Mouse (Mus musculus) limb, embryonic 11.5 days (tissue): ENCODE measurements around the gene Map2k6. TPM values are rescaled to one million over a fixed set of nuclear protein-coding genes. Genes with fewer than 3 reads are reported as not detected.

ENCODE experiments used
- ATAC-seq: fragments of 200-750 bp; cut with Nextera tagmentation; 2 replicates; pipeline ENCODE4 v1.8.0; 2017; ENCODE audit warnings: low read depth; ENCODE audit not compliant: insufficient number of reproducible peaks, low FRiP score, low TSS enrichment
- DNase-seq: peaks from one replicate; pipeline ENCODE4 v3.0.0-alpha.2; 2015; ENCODE audit warnings: low spot score
- H3K27ac ChIP-seq: fragments of 300-500 bp; sonication (generic); replicated peaks from 2 replicates; pipeline ENCODE4 v1.5.1; 2014; ENCODE audit warnings: low read depth, mild to moderate bottlenecking, low read length
- H3K27me3 ChIP-seq: fragments of 300-500 bp; sonication (generic); 2 replicates; pipeline ENCODE4 v1.6.1; 2014; ENCODE audit warnings: mild to moderate bottlenecking, low read length, mixed read lengths; ENCODE audit not compliant: control insufficient read depth, insufficient read depth
- H3K36me3 ChIP-seq: fragments of 300-500 bp; sonication (generic); 2 replicates; pipeline ENCODE4 v1.6.1; 2014; ENCODE audit warnings: mild to moderate bottlenecking, low read length, moderate library complexity, mixed read lengths; ENCODE audit not compliant: control insufficient read depth, insufficient read depth
- H3K4me1 ChIP-seq: fragments of 300-500 bp; sonication (generic); 2 replicates; pipeline ENCODE4 v1.6.1; 2014; ENCODE audit warnings: low read length, mixed read lengths; ENCODE audit not compliant: control insufficient read depth, insufficient read depth
- H3K4me2 ChIP-seq: fragments of 300-500 bp; sonication (generic); 2 replicates; pipeline ENCODE4 v1.6.1; 2014; ENCODE audit warnings: low read depth, mild to moderate bottlenecking, moderate library complexity; ENCODE audit not compliant: severe bottlenecking
- H3K4me3 ChIP-seq: fragments of 300-500 bp; sonication (generic); 2 replicates; pipeline ENCODE4 v1.5.1; 2014; ENCODE audit warnings: low read depth, low read length
- H3K9ac ChIP-seq: fragments of 300-500 bp; sonication (generic); 2 replicates; pipeline ENCODE4 v1.6.1; 2014; ENCODE audit warnings: mild to moderate bottlenecking, low read length
- H3K9me3 ChIP-seq: fragments of 300-500 bp; sonication (generic); 2 replicates; pipeline ENCODE4 v1.6.1; 2016; ENCODE audit warnings: low read length; ENCODE audit not compliant: control insufficient read depth
- WGBS: fragments of 180-500 bp; shearing (Covaris S2); extraction: QIAGEN DNeasy Blood & Tissue Kit; methylation state at CpG from one replicate; pipeline ENCODE4 v1.1.7; 2014; 5-methylcytosine and 5-hydroxymethylcytosine counted together
- polyA plus RNA-seq: library from polyadenylated mRNA; unstranded; fragments of >200 nt; fragmentation: Nextera tagmentation; extraction: Ambion mirVana; gene quantifications from 2 replicates; pipeline ENCODE4 v1.2.1, GENCODE M21; 2014

The Map2k6 gene
- polyA plus RNA-seq, 1 experiment from 2014 or later, result 58.7 TPM

DNA sequence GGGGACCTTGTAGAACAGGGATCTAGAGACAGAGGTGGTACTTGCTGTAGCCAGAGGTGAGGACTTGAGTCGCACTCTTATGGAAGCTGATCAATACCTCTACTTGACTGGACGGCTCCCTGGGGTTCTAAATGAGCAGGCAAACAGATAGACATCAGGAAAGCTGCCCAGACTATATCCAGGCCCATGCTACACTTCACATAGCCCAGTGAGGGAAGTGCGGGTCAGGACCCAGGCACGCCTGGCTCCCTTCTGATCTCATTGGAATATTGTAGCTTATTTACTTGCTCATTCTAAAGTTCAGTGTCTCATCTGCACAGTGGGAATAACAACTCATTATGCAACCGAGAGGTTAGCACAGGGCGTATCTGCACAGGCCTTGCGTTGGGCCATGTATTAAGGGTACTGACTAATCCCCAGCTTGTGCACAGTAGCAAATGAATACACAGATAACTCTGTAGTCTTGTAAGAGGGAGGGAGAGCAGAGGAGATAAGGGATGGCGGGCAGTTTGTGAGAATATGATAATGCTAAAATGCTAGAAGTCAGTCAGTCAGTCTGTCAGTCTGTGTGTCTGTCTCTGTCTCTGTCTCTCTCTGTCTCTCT is 64.2 kb downstream of the Map2k6 start:
- DNase-seq (no peak), ATAC-seq (no peak)
- Histone ChIP-seq H3K4me3 (no peak overlapping the region), H3K36me3 (no peaks in the 10 kb centered on the region), H3K4me1 (no peaks in the 10 kb centered on the region), H3K4me2 (no peak overlapping the region), H3K27me3 (no peaks in the 10 kb centered on the region), H3K9me3 (no peaks in the 10 kb centered on the region), H3K9ac (no peak overlapping the region), H3K27ac (no peak overlapping the region)
- WGBS, result 90% methylated on average over 8 of the region's 8 CpGs

DNA sequence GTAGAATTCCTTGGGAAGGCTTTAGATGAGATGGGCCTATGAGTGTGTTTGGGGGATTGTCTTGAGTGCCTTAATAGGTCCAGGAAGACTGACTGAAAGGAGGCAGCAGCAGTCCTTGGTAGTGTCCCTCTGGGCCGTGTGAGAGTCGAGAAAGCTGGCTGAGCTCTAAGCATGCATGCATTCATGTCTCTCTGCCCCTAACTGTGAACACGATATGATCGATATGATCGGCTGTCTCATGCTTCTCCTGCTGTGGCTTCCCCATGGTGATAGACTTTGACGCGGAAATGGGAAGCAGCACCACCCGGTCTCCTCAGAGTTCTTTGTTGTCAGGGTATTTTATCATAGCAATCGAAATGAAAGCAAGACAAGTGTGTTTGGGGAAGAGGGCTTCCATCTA is 64.9 kb downstream of the Map2k6 start:
- no peaks in the 10 kb centered on the region for H3K4me1 ChIP-seq
- H3K36me3 ChIP-seq, result no peaks in the 10 kb centered on the region
- WGBS, result 87% methylated on average over 9 of the region's 9 CpGs
- no peak overlapping the region for H3K4me3 ChIP-seq
- no peaks in the 10 kb centered on the region for H3K27me3 ChIP-seq
- H3K9ac ChIP-seq, result no peak overlapping the region
- no peak overlapping the region for H3K4me2 ChIP-seq
- DNase-seq (no peak), ATAC-seq (no peak)
- H3K27ac ChIP-seq, result no peak overlapping the region
- H3K9me3 ChIP-seq, result no peaks in the 10 kb centered on the region

DNA sequence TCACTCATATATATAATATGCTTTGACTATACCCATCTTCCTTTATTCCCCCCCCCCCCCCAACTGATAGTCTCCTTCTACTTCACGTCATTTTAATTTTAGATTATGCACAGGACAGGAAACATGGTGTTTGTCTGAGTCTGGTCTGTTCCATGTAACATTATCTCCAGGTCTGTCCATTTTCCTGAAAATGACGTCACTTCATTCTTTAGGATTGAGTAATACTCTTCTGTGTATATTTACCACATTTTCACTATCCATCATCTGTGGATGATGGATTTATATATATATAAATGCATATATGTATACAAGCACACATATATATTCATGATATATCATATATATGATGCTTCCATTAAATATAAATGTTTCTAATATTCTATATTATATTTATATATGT is 70.1 kb downstream of the Map2k6 start:
- no peak overlapping the region for H3K4me2 ChIP-seq
- no peaks in the 10 kb centered on the region for H3K36me3 ChIP-seq
- no peaks in the 10 kb centered on the region for H3K9me3 ChIP-seq
- WGBS, result 89% methylated on average over 2 of the region's 2 CpGs
- DNase-seq (no peak), ATAC-seq (no peak)
- no peaks in the 10 kb centered on the region for H3K4me1 ChIP-seq
- no peak overlapping the region for H3K9ac ChIP-seq
- H3K27ac ChIP-seq, result no peak overlapping the region
- H3K4me3 ChIP-seq, result no peak overlapping the region
- H3K27me3 ChIP-seq, result no peaks in the 10 kb centered on the region

DNA sequence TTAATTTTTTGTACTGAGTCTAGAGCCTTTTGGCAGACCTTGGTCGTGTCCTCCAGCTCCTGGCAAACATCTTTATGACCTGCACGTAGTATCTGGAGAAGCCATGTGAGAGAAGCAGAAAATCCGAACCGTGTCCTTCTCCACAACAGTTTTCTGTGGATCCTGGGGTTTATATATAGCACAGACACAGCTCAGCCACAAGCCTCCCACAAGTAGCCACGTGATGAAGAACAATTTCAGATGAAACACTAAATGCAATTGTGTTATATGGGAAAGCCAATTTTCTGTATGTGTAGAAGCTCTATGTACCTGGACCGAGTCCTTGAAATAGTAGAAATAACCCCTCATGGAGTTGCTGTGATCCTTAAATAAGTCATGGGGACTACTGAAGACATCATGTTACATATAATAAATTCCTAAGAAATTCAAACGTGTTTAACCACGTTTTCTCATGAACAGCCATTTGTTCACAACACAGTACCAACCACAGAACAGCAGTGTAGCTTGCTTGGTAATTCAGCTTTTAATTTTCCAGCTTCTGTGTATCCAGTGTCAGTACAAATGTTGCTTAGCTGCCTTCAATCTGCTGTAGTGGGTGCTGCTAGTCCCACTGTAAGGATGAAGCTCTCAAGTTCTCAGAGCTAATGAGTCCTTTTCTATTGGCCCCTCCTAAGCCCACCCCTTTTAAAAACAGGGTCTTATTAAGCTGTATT is 71.8 kb downstream of the Map2k6 start:
- Histone ChIP-seq H3K27me3 (no peaks in the 10 kb centered on the region), H3K36me3 (no peaks in the 10 kb centered on the region), H3K27ac (no peak overlapping the region), H3K4me2 (no peak overlapping the region), H3K9ac (no peak overlapping the region), H3K9me3 (no peaks in the 10 kb centered on the region), H3K4me1 (no peaks in the 10 kb centered on the region), H3K4me3 (no peak overlapping the region)
- no peak for ATAC-seq
- 86% methylated on average over 8 of the region's 8 CpGs for WGBS
- DNase-seq, result no peak

DNA sequence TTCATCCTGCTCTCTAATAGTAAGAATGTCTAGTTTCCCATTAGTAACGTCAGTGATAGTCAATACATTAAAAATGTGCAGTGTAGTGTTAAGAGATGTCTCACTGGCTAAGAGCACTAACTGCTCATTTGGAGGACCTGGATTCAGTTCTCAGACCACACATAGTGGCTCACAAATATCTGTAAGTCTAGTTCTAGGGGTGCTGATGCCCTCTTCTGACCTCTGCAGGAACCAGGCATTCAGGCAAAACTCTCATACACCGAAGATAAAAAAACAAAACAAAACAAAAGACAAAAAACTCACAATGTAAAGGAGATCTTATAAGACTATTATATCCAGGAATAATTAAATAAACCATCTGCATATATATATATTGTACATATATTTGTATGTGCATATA is 72.4 kb downstream of the Map2k6 start:
- no peaks in the 10 kb centered on the region for H3K9me3 ChIP-seq
- no peaks in the 10 kb centered on the region for H3K27me3 ChIP-seq
- no peak overlapping the region for H3K4me2 ChIP-seq
- H3K27ac ChIP-seq, result no peak overlapping the region
- H3K36me3 ChIP-seq, result no peaks in the 10 kb centered on the region
- no peak overlapping the region for H3K4me3 ChIP-seq
- no peaks in the 10 kb centered on the region for H3K4me1 ChIP-seq
- no peak overlapping the region for H3K9ac ChIP-seq
- DNase-seq, result no peak
- no peak for ATAC-seq
- WGBS, result 94% methylated on average over 2 of the region's 2 CpGs

DNA sequence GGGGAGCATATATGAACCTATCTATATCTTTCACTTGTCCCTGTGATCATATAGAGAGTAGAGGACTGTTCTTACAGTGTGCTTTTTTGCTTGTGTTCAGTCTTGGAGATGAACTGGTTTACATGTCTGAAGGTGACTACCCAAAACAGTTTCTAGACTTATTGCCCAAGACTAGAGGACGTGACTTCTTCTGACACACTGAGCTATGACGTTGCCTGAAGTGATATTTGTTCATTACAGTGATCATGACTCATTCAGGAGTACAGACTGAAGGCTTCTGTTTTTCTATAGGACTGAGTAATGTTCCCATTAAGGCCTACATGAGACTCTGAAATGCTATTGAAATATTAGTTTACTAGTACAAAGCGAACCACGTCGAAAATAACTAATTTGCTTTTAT is 73.2 kb downstream of the Map2k6 start:
- H3K27me3 ChIP-seq, result no peaks in the 10 kb centered on the region
- ATAC-seq, result no peak

DNA sequence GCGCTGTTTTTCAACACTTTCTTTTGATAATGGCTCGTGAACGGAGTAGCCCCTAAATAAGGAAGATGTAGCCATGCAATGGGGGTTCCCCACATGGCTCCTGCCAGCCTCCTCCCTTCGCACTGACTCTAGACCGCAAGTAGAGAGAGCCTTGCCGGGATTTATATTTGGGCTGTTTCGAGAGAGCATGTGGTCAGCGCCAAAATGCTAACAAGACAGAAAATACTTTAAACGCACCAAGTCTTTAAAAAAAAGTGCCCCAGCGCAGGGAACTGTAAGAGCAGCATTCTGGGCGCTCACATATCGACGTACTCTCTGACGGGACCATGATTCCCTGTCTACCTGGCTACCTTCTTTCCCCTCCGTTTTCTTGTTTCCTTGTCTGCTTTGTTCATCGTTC is 74.6 kb downstream of the Map2k6 start:
- Histone ChIP-seq H3K4me3 (no peak overlapping the region), H3K9ac (no peak overlapping the region), H3K36me3 (no peaks in the 10 kb centered on the region), H3K9me3 (no peaks in the 10 kb centered on the region), H3K4me1 (peaks cover 7% of the 10 kb centered on the region), H3K27me3 (no peaks in the 10 kb centered on the region), H3K4me2 (no peak overlapping the region), H3K27ac (no peak overlapping the region)
- 92% methylated on average over 16 of the region's 16 CpGs for WGBS
- ATAC-seq (no peak), DNase-seq (no peak)

More for the DNA sequence above, 73.2 kb downstream of the Map2k6 start:
- H3K9ac ChIP-seq, result no peak overlapping the region
- no peak overlapping the region for H3K4me3 ChIP-seq
- no peaks in the 10 kb centered on the region for H3K9me3 ChIP-seq
- H3K36me3 ChIP-seq, result no peaks in the 10 kb centered on the region
- no peaks in the 10 kb centered on the region for H3K4me1 ChIP-seq
- no peak overlapping the region for H3K27ac ChIP-seq
- 94% methylated on average over 5 of the region's 5 CpGs for WGBS
- no peak for DNase-seq
- H3K4me2 ChIP-seq, result no peak overlapping the region

DNA sequence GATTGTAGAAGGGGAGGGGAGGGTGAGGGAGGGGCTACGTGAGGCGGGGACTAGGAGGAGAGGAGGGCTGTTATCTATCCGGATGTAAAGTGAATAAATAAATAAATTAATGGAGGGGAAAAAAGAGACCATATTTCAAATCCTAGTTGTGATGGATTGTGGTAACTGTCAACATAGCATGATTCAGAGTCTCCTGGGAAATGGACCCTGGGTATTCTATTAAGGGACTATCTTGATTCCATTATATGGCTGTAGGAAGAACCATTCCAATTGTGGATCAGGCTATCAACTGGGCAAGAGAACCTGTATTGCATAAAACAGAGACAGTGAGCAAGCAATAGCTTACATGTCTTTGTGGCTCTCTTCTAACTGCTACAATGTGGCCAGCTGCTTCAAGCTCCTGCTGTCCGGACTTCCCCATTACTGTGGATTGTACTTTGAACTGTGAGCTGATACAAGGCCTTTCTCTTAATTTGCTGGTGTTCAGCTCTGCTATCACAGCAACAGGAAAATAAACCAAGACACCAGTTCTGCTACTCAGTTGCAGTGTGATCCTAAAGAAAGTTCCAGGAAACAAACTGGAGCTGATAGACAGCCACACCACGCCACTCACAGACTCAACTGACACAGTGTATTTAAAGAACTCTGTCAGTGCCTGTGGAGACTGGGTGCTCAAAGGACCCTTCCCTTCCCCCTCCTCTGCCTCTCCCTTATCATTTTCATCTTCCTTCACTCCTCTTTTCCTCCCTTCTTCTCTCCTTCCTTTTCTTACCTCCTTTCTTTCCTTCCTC is 77.6 kb downstream of the Map2k6 start:
- Histone ChIP-seq H3K27me3 (no peaks in the 10 kb centered on the region), H3K9ac (no peak overlapping the region), H3K9me3 (no peaks in the 10 kb centered on the region), H3K36me3 (no peaks in the 10 kb centered on the region), H3K4me3 (no peak overlapping the region), H3K4me1 (peaks cover 23% of the 10 kb centered on the region), H3K27ac (no peak overlapping the region), H3K4me2 (no peak overlapping the region)
- ATAC-seq (no peak), DNase-seq (no peak)
- WGBS, result 73% methylated on average over 5 of the region's 5 CpGs
